Comparison of ENCODE assay signal across 8 mouse cellular contexts in genomic region chr14:75828866-75829806, GRCm38 (mm10). TPM values are rescaled to one million over a fixed set of nuclear protein-coding genes. Genes with fewer than 3 reads are reported as not detected.
DNase-seq lines count a peak whose midpoint lies in the region; ATAC-seq and TF ChIP-seq lines count a peak whose summit lies in the region.

No protein-coding gene starts in this region.

- no peak for ATAC-seq in hindbrain, embryonic 12.5 days (ENCODE audit: low FRiP score)
- ATAC-seq in lung, postnatal 0 days = peak; percentile 40

- DNase-seq in Muller cell, postnatal 12 days (ENCODE audit: inconsistent ontology term) = peak; percentile 61
- DNase-seq in cerebellum, postnatal 10 days = peak; percentile 95 to 96
- peak; percentile 78 to 86 for DNase-seq in frontal cortex, postnatal 10 days (ENCODE audit: low spot score in 2 of 2)
- peak; percentile 92 to 95 for DNase-seq in layer of hippocampus, postnatal 10 days (ENCODE audit: low spot score in 2 of 2)
- peak; percentile 88 for DNase-seq in lung, postnatal 0 days (ENCODE audit: low spot score)
- DNase-seq in ovary, postnatal 10 days (ENCODE audit: low spot score) = peak; percentile 71
- peak; percentile 71 for DNase-seq in thymus, postnatal 0 days (ENCODE audit: low spot score)

- H3K36me3 ChIP-seq in hindbrain, embryonic 12.5 days = no peaks in the 10 kb centered on the region
- no peaks in the 10 kb centered on the region for H3K36me3 ChIP-seq in lung, postnatal 0 days (ENCODE audit: insufficient read depth, low read length)

- H3K27ac ChIP-seq in hindbrain, embryonic 12.5 days = no peak overlapping the region
- H3K27ac ChIP-seq in lung, postnatal 0 days (ENCODE audit: low read length) = no peak overlapping the region

- peak overlapping the region; percentile 39; the same call in 1 of the 2 replicates for H3K9ac ChIP-seq in hindbrain, embryonic 12.5 days
- H3K9ac ChIP-seq in lung, postnatal 0 days (replicated peaks; ENCODE audit: low read depth) = no peak overlapping the region; the same call in 1 of the 2 replicates

- peaks cover 16% of the 10 kb centered on the region for H3K27me3 ChIP-seq in hindbrain, embryonic 12.5 days
- no peaks in the 10 kb centered on the region for H3K27me3 ChIP-seq in lung, postnatal 0 days (replicated peaks; ENCODE audit: insufficient read depth, low read length)

- H3K4me1 ChIP-seq in hindbrain, embryonic 12.5 days = peaks cover 23% of the 10 kb centered on the region
- H3K4me1 ChIP-seq in lung, postnatal 0 days (ENCODE audit: insufficient read depth, low read depth, low read length) = peaks cover 13% of the 10 kb centered on the region; the same call in 1 of the 2 replicates

- peak; percentile 97 for TF ChIP-seq CTCF in lung, postnatal 0 days (IDR thresholded peaks at IDR 0.05)

- peak; percentile 37; the same call in 1 of the 2 replicates for TF ChIP-seq EP300 in lung, postnatal 0 days (IDR thresholded peaks at IDR 0.05)

- no peaks in the 10 kb centered on the region for H3K9me3 ChIP-seq in hindbrain, embryonic 12.5 days (replicated peaks)
- H3K9me3 ChIP-seq in lung, postnatal 0 days (ENCODE audit: low read length) = no peaks in the 10 kb centered on the region

- H3K4me3 ChIP-seq in hindbrain, embryonic 12.5 days = peak overlapping the region; percentile 25
- H3K4me3 ChIP-seq in lung, postnatal 0 days (ENCODE audit: low read depth, low read length) = peak overlapping the region; percentile 25

- H3K4me2 ChIP-seq in hindbrain, embryonic 12.5 days (replicated peaks) = peak overlapping the region; percentile 55
- H3K4me2 ChIP-seq in lung, postnatal 0 days (replicated peaks; ENCODE audit: low read depth, low read length) = peak overlapping the region; percentile 56

- 9% methylated on average over 32 of the region's 32 CpGs for WGBS in hindbrain, embryonic 12.5 days
- 4% methylated on average over 32 of the region's 32 CpGs for WGBS in lung, postnatal 0 days

RNA-seq across cellular contexts. Expression of gene Tpt1, which starts 15.8 kb away (rescaled TPM):
- polyA plus RNA-seq in hindbrain, embryonic 12.5 days (2016; fragmentation: Nextera tagmentation; extraction: Ambion mirVana) = 873 and 904 TPM in 2 replicates
- 1,000 to 10,000 TPM; 1,133 to 1,398 TPM for total RNA-seq in layer of hippocampus, postnatal 10 days (2021)
- 1,257 and 1,264 TPM in 2 replicates for polyA plus RNA-seq in lung, postnatal 0 days (2015; fragmentation: Nextera tagmentation; extraction: Ambion mirVana)
- 1,615 and 1,673 TPM in 2 replicates for polyA plus RNA-seq in thymus, postnatal 0 days (2015; fragmentation: Nextera tagmentation; extraction: Ambion mirVana)

RNA-seq across cellular contexts. Expression of gene Slc25a30, which starts 42.3 kb away (rescaled TPM):
- polyA plus RNA-seq in hindbrain, embryonic 12.5 days (2016; fragmentation: Nextera tagmentation; extraction: Ambion mirVana) = 7.8 and 9.3 TPM in 2 replicates
- 10 to 100 TPM; 11.0 to 12.9 TPM for total RNA-seq in layer of hippocampus, postnatal 10 days (2021)
- polyA plus RNA-seq in lung, postnatal 0 days (2015; fragmentation: Nextera tagmentation; extraction: Ambion mirVana) = 3.6 and 3.8 TPM in 2 replicates
- polyA plus RNA-seq in thymus, postnatal 0 days (2015; fragmentation: Nextera tagmentation; extraction: Ambion mirVana) = 7.4 and 7.7 TPM in 2 replicates
